Mouse (Mus musculus) limb, embryonic 15.5 days (tissue): Measurements from ENCODE around the gene Uqcrh. TPM values are rescaled to one million over a fixed set of nuclear protein-coding genes. Genes with fewer than 3 reads are reported as not detected.

Experiments used
- polyA plus RNA-seq: library from polyadenylated mRNA; unstranded; fragments of >200 nt; fragmentation: Nextera tagmentation; extraction: Ambion mirVana; gene quantifications from 2 replicates; pipeline ENCODE4 v1.2.1, GENCODE M21; 2015

The Uqcrh gene
- polyA plus RNA-seq, 1 experiment from 2014 or later, result 456 TPM

Other genes starting within 250 kb of the Uqcrh start
- 14.0 and 14.1 TPM in 2 replicates for gene Mob3c, start 247.0 kb downstream of the Uqcrh start, polyA plus RNA-seq
- 31.8 and 32.7 TPM in 2 replicates for gene Mknk1, start 235.9 kb downstream of the Uqcrh start, polyA plus RNA-seq
- gene Kncn, start 190.7 kb downstream of the Uqcrh start, polyA plus RNA-seq, result not detected in 2 replicates
- not detected in 2 replicates for gene 6430628N08Rik, start 184.4 kb downstream of the Uqcrh start, polyA plus RNA-seq
- gene Dmbx1, start 135.1 kb downstream of the Uqcrh start, polyA plus RNA-seq, result 0.04 TPM in 1 of 2 replicates, not detected in the other
- 3.6 and 5.1 TPM in 2 replicates for gene Faah, start 57.1 kb downstream of the Uqcrh start, polyA plus RNA-seq
- 16.1 and 20.4 TPM in 2 replicates for gene Nsun4, start 21.2 kb downstream of the Uqcrh start, polyA plus RNA-seq
- gene Lrrc41, start 198 bp upstream of the Uqcrh start, polyA plus RNA-seq, result 78.4 and 81.8 TPM in 2 replicates
- gene Rad54l, start 48.6 kb upstream of the Uqcrh start, polyA plus RNA-seq, result 22.9 and 23.1 TPM in 2 replicates
- 56.6 and 59.7 TPM in 2 replicates for gene Pomgnt1, start 48.8 kb upstream of the Uqcrh start, polyA plus RNA-seq
- 2.5 and 2.8 TPM in 2 replicates for gene Lurap1, start 76.3 kb upstream of the Uqcrh start, polyA plus RNA-seq
- gene Tspan1, start 92.5 kb upstream of the Uqcrh start, polyA plus RNA-seq, result 0.12 TPM in 1 of 2 replicates, not detected in the other
- not detected in 2 replicates for gene 1700042G07Rik, start 98.3 kb upstream of the Uqcrh start, polyA plus RNA-seq
- gene Gm49337, start 98.3 kb upstream of the Uqcrh start, polyA plus RNA-seq, result not detected in 2 replicates
- 10.2 and 11.8 TPM in 2 replicates for gene Pik3r3, start 146.5 kb upstream of the Uqcrh start, polyA plus RNA-seq